Mouse (Mus musculus) erythroblast, embryonic 14.5 days (primary cell): ENCODE measurements around the gene Zscan20. TPM values are rescaled to one million over a fixed set of nuclear protein-coding genes. Genes with fewer than 3 reads are reported as not detected.

Source experiments
- H3K27me3 ChIP-seq: 2 replicates; pipeline ENCODE4 v1.6.1; 2012; ENCODE audit warnings: inconsistent platforms; ENCODE audit not compliant: control insufficient read depth
- H3K36me3 ChIP-seq: 2 replicates; pipeline ENCODE4 v1.6.1; 2012; ENCODE audit warnings: mild to moderate bottlenecking, inconsistent platforms; ENCODE audit not compliant: control insufficient read depth
- H3K4me1 ChIP-seq: 2 replicates; pipeline ENCODE4 v1.6.1; 2012; ENCODE audit warnings: inconsistent platforms; ENCODE audit not compliant: control insufficient read depth
- H3K4me3 ChIP-seq: replicated peaks from 2 replicates; pipeline ENCODE3; 2012; ENCODE audit warnings: moderate library complexity, mild to moderate bottlenecking, inconsistent platforms
- H3K9me3 ChIP-seq: 2 replicates; pipeline ENCODE4 v1.6.1; 2012; ENCODE audit warnings: low read length, inconsistent platforms, mixed read lengths; ENCODE audit not compliant: control insufficient read depth
- GATA1 ChIP-seq: IDR thresholded peaks from 2 replicates; pipeline ENCODE4 v1.6.1; 2012; ENCODE audit warnings: low read length, inconsistent platforms, mixed read lengths
- TAL1 ChIP-seq: IDR thresholded peaks from 3 replicates; pipeline ENCODE4 v1.6.1; 2012; ENCODE audit warnings: low read length, inconsistent platforms, mixed read lengths
- polyA plus RNA-seq: library from polyadenylated mRNA; stranded (reverse); fragments of >175 nt; gene quantifications from 2 replicates; pipeline ENCODE4 v1.2.3, GENCODE M21; 2012

The Zscan20 gene
- polyA plus RNA-seq = 0.06 and 0.08 TPM in 2 replicates

- TF ChIP-seq TAL1 (no peak), GATA1 (peak; percentile 6; the same call in 1 of the 2 replicates)
- H3K9me3 ChIP-seq = no peaks in the 10 kb centered on the region
- H3K4me1 ChIP-seq = peaks cover 35% of the 10 kb centered on the region
- no peaks in the 10 kb centered on the region for H3K27me3 ChIP-seq
- H3K36me3 ChIP-seq = no peaks in the 10 kb centered on the region
- H3K4me3 ChIP-seq = peak within 1 kb of the TSS; percentile 81
Observed at GRCm38 (mm10) chr4:128609925-128610402, at the start of gene Zscan20. TSS of gene Zscan20 (minus strand) at chr4:128610098.

GRCm38 (mm10) chr4:128655446-128655845, 45.5 kb upstream of the Zscan20 start:
- Histone ChIP-seq H3K27me3 (peaks cover 24% of the 10 kb centered on the region), H3K4me1 (peaks cover 37% of the 10 kb centered on the region), H3K4me3 (peak overlapping the region; percentile 76), H3K36me3 (no peaks in the 10 kb centered on the region), H3K9me3 (no peaks in the 10 kb centered on the region)
- TF ChIP-seq GATA1 (no peak), TAL1 (no peak)

- H3K4me1 ChIP-seq = peaks cover 35% of the 10 kb centered on the region
- peak within 1 kb of the TSS; percentile 76 for H3K4me3 ChIP-seq
- H3K9me3 ChIP-seq = no peaks in the 10 kb centered on the region
- H3K27me3 ChIP-seq = peaks cover 24% of the 10 kb centered on the region
- no peaks in the 10 kb centered on the region for H3K36me3 ChIP-seq
- TF ChIP-seq TAL1 (no peak), GATA1 (no peak)
Observed at GRCm38 (mm10) chr4:128654505-128655381, 44.8 kb upstream of the Zscan20 start, which contains the start of gene Phc2. TSS of gene Phc2 (plus strand) at chr4:128654702.

GRCm38 (mm10) chr4:128652584-128653298, 42.8 kb upstream of the Zscan20 start:
- no peak for TF ChIP-seq GATA1

GRCm38 (mm10) chr4:128651530-128651929, 41.6 kb upstream of the Zscan20 start:
- Histone ChIP-seq H3K27me3 (peaks cover 21% of the 10 kb centered on the region), H3K36me3 (no peaks in the 10 kb centered on the region), H3K4me1 (peaks cover 24% of the 10 kb centered on the region), H3K4me3 (no peak overlapping the region), H3K9me3 (no peaks in the 10 kb centered on the region)
- TF ChIP-seq GATA1 (no peak), TAL1 (no peak)

More at GRCm38 (mm10) chr4:128652584-128653298, 42.8 kb upstream of the Zscan20 start:
- Histone ChIP-seq H3K9me3 (no peaks in the 10 kb centered on the region), H3K4me3 (no peak overlapping the region), H3K27me3 (peaks cover 22% of the 10 kb centered on the region), H3K4me1 (peaks cover 31% of the 10 kb centered on the region), H3K36me3 (no peaks in the 10 kb centered on the region)

- no peak overlapping the region for H3K4me3 ChIP-seq
- no peaks in the 10 kb centered on the region for H3K4me1 ChIP-seq
- H3K9me3 ChIP-seq = no peaks in the 10 kb centered on the region
- no peak for TF ChIP-seq TAL1
- no peak for TF ChIP-seq GATA1
- no peaks in the 10 kb centered on the region for H3K36me3 ChIP-seq
- no peaks in the 10 kb centered on the region; the same call in 1 of the 2 replicates for H3K27me3 ChIP-seq
Observed at GRCm38 (mm10) chr4:128648567-128649255, 38.8 kb upstream of the Zscan20 start.

- Histone ChIP-seq H3K4me1 (peaks cover 4% of the 10 kb centered on the region), H3K36me3 (no peaks in the 10 kb centered on the region), H3K4me3 (no peak overlapping the region), H3K9me3 (no peaks in the 10 kb centered on the region), H3K27me3 (peaks cover 4% of the 10 kb centered on the region; the same call in 1 of the 2 replicates)
- no peak for TF ChIP-seq GATA1
- TF ChIP-seq TAL1 = no peak
Observed at GRCm38 (mm10) chr4:128646762-128647161, 36.9 kb upstream of the Zscan20 start.

GRCm38 (mm10) chr4:128645896-128646295, 36.0 kb upstream of the Zscan20 start:
- TF ChIP-seq GATA1 (no peak), TAL1 (no peak)

More at GRCm38 (mm10) chr4:128645896-128646295, 36.0 kb upstream of the Zscan20 start:
- no peak overlapping the region for H3K4me3 ChIP-seq
- no peaks in the 10 kb centered on the region for H3K9me3 ChIP-seq
- H3K36me3 ChIP-seq = no peaks in the 10 kb centered on the region
- H3K4me1 ChIP-seq = peaks cover 4% of the 10 kb centered on the region
- H3K27me3 ChIP-seq = peaks cover 4% of the 10 kb centered on the region; the same call in 1 of the 2 replicates
